Mouse (Mus musculus) CH12.LX (cell line): ENCODE data around the gene Zfp664. TPM values are rescaled to one million over a fixed set of nuclear protein-coding genes. Genes with fewer than 3 reads are reported as not detected.

Experiments used
- DNase-seq: peaks from one replicate; pipeline ENCODE4 v3.0.0-alpha.2; 2013; ENCODE audit errors: extremely low read depth
- H3K27ac ChIP-seq: 2 replicates; pipeline ENCODE4 v1.5.1; 2012; ENCODE audit warnings: low read depth, mild to moderate bottlenecking, control low read depth, moderate library complexity; ENCODE audit not compliant: insufficient read depth
- H3K27me3 ChIP-seq: replicated peaks from 2 replicates; pipeline ENCODE3; 2012; ENCODE audit warnings: inconsistent platforms
- H3K36me3 ChIP-seq, 2 experiments: replicated peaks in 1 of 2; 2 replicates each; pipeline versions ENCODE3 to v1.6.1; 2012; ENCODE audit warnings: inconsistent platforms in 1 of 2, low read length in 1 of 2, mild to moderate bottlenecking in 1 of 2, mixed read lengths in 1 of 2, moderate library complexity in 1 of 2; ENCODE audit not compliant: control insufficient read depth in 1 of 2, insufficient read depth in 1 of 2
- H3K4me1 ChIP-seq, 2 experiments: 2 replicates each; pipeline ENCODE4 v1.6.1; 2012; ENCODE audit warnings: inconsistent platforms in 1 of 2, moderate library complexity in 1 of 2; ENCODE audit not compliant: insufficient read depth in 2 of 2, control insufficient read depth in 1 of 2
- H3K4me2 ChIP-seq: 2 replicates; pipeline ENCODE4 v1.6.1; 2012; ENCODE audit warnings: low read depth, mild to moderate bottlenecking, control low read depth; ENCODE audit not compliant: poor library complexity, insufficient read depth, severe bottlenecking
- H3K4me3 ChIP-seq, 3 experiments: fragments of 150-350 bp in 1 of 3; sonication (generic) in 1 of 3; replicated peaks in 1 of 3; 2 replicates each; pipeline versions ENCODE3 to v1.5.1; 2011 to 2012; ENCODE audit warnings: low read depth in 2 of 3, low read length in 2 of 3, mild to moderate bottlenecking in 2 of 3, moderate library complexity in 2 of 3, control low read depth in 1 of 3, improper control_type of control experiment in 1 of 3, inconsistent platforms in 1 of 3, mixed read lengths in 1 of 3; ENCODE audit not compliant: poor library complexity in 1 of 3
- H3K79me2 ChIP-seq: replicated peaks from 2 replicates; pipeline ENCODE4 v1.6.1; 2012; ENCODE audit warnings: mild to moderate bottlenecking, moderate library complexity; ENCODE audit not compliant: control insufficient read depth, poor library complexity, insufficient read depth, severe bottlenecking; ENCODE audit errors: extremely low read depth
- H3K9ac ChIP-seq: 2 replicates; pipeline ENCODE4 v1.6.1; 2012; ENCODE audit warnings: low read depth, mild to moderate bottlenecking, control low read depth, moderate library complexity; ENCODE audit not compliant: insufficient read depth
- H3K9me3 ChIP-seq: replicated peaks from 2 replicates; pipeline ENCODE3; 2012; ENCODE audit warnings: low read length, inconsistent platforms, mixed read lengths
- CHD2 ChIP-seq: IDR thresholded peaks from 2 replicates; pipeline ENCODE4 v1.6.1; 2011; ENCODE audit warnings: low read length, improper control_type of control experiment
- CTCF ChIP-seq, 2 experiments: IDR thresholded peaks in 1 of 2; conservative IDR thresholded peaks in 1 of 2; 2 replicates each; pipeline ENCODE4 v1.5.1; 2011 to 2012; ENCODE audit warnings: low read depth in 2 of 2, low read length in 2 of 2, improper control_type of control experiment in 1 of 2, inconsistent platforms in 1 of 2, mild to moderate bottlenecking in 1 of 2, moderate library complexity in 1 of 2
- E2F4 ChIP-seq: IDR thresholded peaks from 2 replicates; pipeline ENCODE4 v1.6.1; 2011; ENCODE audit warnings: low read depth, low read length, improper control_type of control experiment; ENCODE audit not compliant: insufficient replicate concordance
- ELF1 ChIP-seq: IDR thresholded peaks from 2 replicates; pipeline ENCODE4 v1.6.1; 2014; ENCODE audit warnings: low read depth, mild to moderate bottlenecking, inconsistent platforms, low read length, improper control_type of control experiment
- EP300 ChIP-seq: IDR thresholded peaks from 2 replicates; pipeline ENCODE4 v1.6.1; 2011; ENCODE audit warnings: low read length, improper control_type of control experiment
- ETS1 ChIP-seq: conservative IDR thresholded peaks from 2 replicates; pipeline ENCODE4 v1.6.1; 2012; ENCODE audit warnings: low read depth, mild to moderate bottlenecking, inconsistent platforms, low read length, improper control_type of control experiment, moderate library complexity
- JUN ChIP-seq: IDR thresholded peaks from 2 replicates; pipeline ENCODE4 v1.6.1; 2011; ENCODE audit warnings: low read depth, mild to moderate bottlenecking, low read length, improper control_type of control experiment, moderate library complexity; ENCODE audit not compliant: insufficient read depth
- KAT2A ChIP-seq: IDR thresholded peaks from 2 replicates; pipeline ENCODE4 v1.6.1; 2012; ENCODE audit warnings: low read length, improper control_type of control experiment, inconsistent platforms; ENCODE audit not compliant: insufficient replicate concordance
- MAFK ChIP-seq: IDR thresholded peaks from 2 replicates; pipeline ENCODE4 v1.6.1; 2011; ENCODE audit warnings: low read length, improper control_type of control experiment; ENCODE audit not compliant: insufficient replicate concordance
- MEF2A ChIP-seq: IDR thresholded peaks from 2 replicates; pipeline ENCODE4 v1.6.1; 2014; ENCODE audit warnings: low read depth, mild to moderate bottlenecking, inconsistent platforms, low read length, improper control_type of control experiment, borderline replicate concordance
- NELFE ChIP-seq: IDR thresholded peaks from 2 replicates; pipeline ENCODE4 v1.6.1; 2011; ENCODE audit warnings: low read depth, low read length, improper control_type of control experiment
- PAX5 ChIP-seq: IDR thresholded peaks from 2 replicates; pipeline ENCODE4 v1.6.1; 2012; ENCODE audit warnings: low read length, inconsistent platforms, mixed read lengths
- POLR2A ChIP-seq: IDR thresholded peaks from 2 replicates; pipeline ENCODE4 v1.6.1; 2011; ENCODE audit warnings: low read depth, mild to moderate bottlenecking, improper control_type of control experiment, low read length
- SMC3 ChIP-seq: IDR thresholded peaks from 2 replicates; pipeline ENCODE4 v1.6.1; 2011; ENCODE audit warnings: low read depth, low read length, improper control_type of control experiment
- TBP ChIP-seq: conservative IDR thresholded peaks from 2 replicates; pipeline ENCODE4 v1.6.1; 2011; ENCODE audit warnings: low read depth, low read length, improper control_type of control experiment
- TCF12 ChIP-seq: IDR thresholded peaks from 2 replicates; pipeline ENCODE4 v1.6.1; 2014; ENCODE audit warnings: low read depth, mild to moderate bottlenecking, inconsistent platforms, low read length, improper control_type of control experiment
- USF1 ChIP-seq: IDR thresholded peaks from 2 replicates; pipeline ENCODE4 v1.6.1; 2014; ENCODE audit warnings: low read depth, mild to moderate bottlenecking, inconsistent platforms, low read length, improper control_type of control experiment
- USF2 ChIP-seq: conservative IDR thresholded peaks from 2 replicates; pipeline ENCODE4 v1.6.1; 2011; ENCODE audit warnings: low read depth, low read length, improper control_type of control experiment
- ZC3H11A ChIP-seq: IDR thresholded peaks from 2 replicates; pipeline ENCODE4 v1.6.1; 2012; ENCODE audit warnings: low read depth, mild to moderate bottlenecking, inconsistent platforms, low read length, improper control_type of control experiment
- ZKSCAN1 ChIP-seq: IDR thresholded peaks from 2 replicates; pipeline ENCODE4 v1.6.1; 2012; ENCODE audit warnings: low read depth, inconsistent platforms, low read length, improper control_type of control experiment, borderline replicate concordance
- ZMIZ1 ChIP-seq: IDR thresholded peaks from 2 replicates; pipeline ENCODE4 v1.6.1; 2012; ENCODE audit warnings: low read depth, mild to moderate bottlenecking, inconsistent platforms, low read length, improper control_type of control experiment
- dilution Hi-C: fragments of 300-500 bp; cut with MboI; formaldehyde crosslinking; loops from 2 replicates; pipeline ENCODE4 v1.14.3; 2020; ENCODE audit warnings: low sequenced_read_pairs; ENCODE audit not compliant: extremely low pct_unique_long_range_greater_than_20kb, extremely low pct_ligation_motif_present
- in situ Hi-C: fragments of 300-500 bp; cut with MboI; formaldehyde crosslinking; loops from 3 replicates; pipeline ENCODE4 v1.14.3; 2019; ENCODE audit warnings: low sequenced_read_pairs, low pct_ligation_motif_present, low pct_unique_long_range_greater_than_20kb, mixed read lengths
- polyA plus RNA-seq: library from polyadenylated mRNA; unstranded; fragments of >175 nt; gene quantifications from 2 replicates; pipeline ENCODE4 v1.2.1, GENCODE M21; 2012; ENCODE audit warnings: low read depth; ENCODE audit not compliant: insufficient read length
- total RNA-seq, 2 experiments: library from RNA; depleted of rRNA; stranded (reverse); fragments of 300-350 nt in 1 of 2; fragments of >200 nt in 1 of 2; gene quantifications; 2 replicates each; pipeline ENCODE4 v1.2.3; 2012 to 2014

Zfp664 gene
- total and polyA plus RNA-seq, 3 experiments: 7.4 to 14.3 (median 12.3) TPM

- no peak overlapping the region for H3K9ac ChIP-seq
- peaks cover 8 to 82% of the 10 kb centered on the region in 2 experiments for H3K36me3 ChIP-seq
- in situ Hi-C loops: no loop called here
Measured at GRCm38 (mm10) chr5:124879251-124879650, 16.8 kb downstream of the Zfp664 start.

GRCm38 (mm10) chr5:124879801-124880200, 17.3 kb downstream of the Zfp664 start:
- H3K9me3 ChIP-seq: no peaks in the 10 kb centered on the region

More at GRCm38 (mm10) chr5:124879251-124879650, 16.8 kb downstream of the Zfp664 start:
- dilution Hi-C loops: no loop called here
- Histone ChIP-seq H3K79me2 (no peaks in the 10 kb centered on the region), H3K4me1 (0 out of 4 replicates have a peak, but pooled peaks cover 0 to 3% of the 10 kb centered on the region in 2 experiments), H3K27me3 (no peaks in the 10 kb centered on the region), H3K4me3 (no peak overlapping the region), H3K4me2 (no peak overlapping the region), H3K27ac (no peak overlapping the region), H3K9me3 (no peaks in the 10 kb centered on the region)
- no peak for DNase-seq
- TF ChIP-seq KAT2A: no peak
- TF ChIP-seq CHD2: no peak
- no peak for TF ChIP-seq CTCF (conservative IDR thresholded peaks at IDR 0.05 in 1 of 2, IDR thresholded peaks at IDR 0.05 in 1 of 2; ENCODE audit: low read depth in 2 of 2, low read length in 2 of 2)
- no peak for TF ChIP-seq NELFE
- no peak for TF ChIP-seq TBP
- TF ChIP-seq PAX5: no peak
- no peak for TF ChIP-seq JUN
- no peak for TF ChIP-seq TCF12
- TF ChIP-seq ELF1: no peak
- no peak for TF ChIP-seq EP300
- no peak for TF ChIP-seq ZC3H11A
- TF ChIP-seq MAFK: no peak
- no peak for TF ChIP-seq USF1
- TF ChIP-seq MEF2A: no peak
- TF ChIP-seq POLR2A: no peak
- no peak for TF ChIP-seq ETS1
- no peak for TF ChIP-seq USF2
- TF ChIP-seq ZMIZ1: no peak
- no peak for TF ChIP-seq ZKSCAN1
- TF ChIP-seq SMC3: no peak

More at GRCm38 (mm10) chr5:124879801-124880200, 17.3 kb downstream of the Zfp664 start:
- in situ Hi-C loops (no loop called here), dilution Hi-C loops (no loop called here)
- no peak overlapping the region for H3K4me3 ChIP-seq
- H3K36me3 ChIP-seq: peaks cover 9 to 84% of the 10 kb centered on the region in 2 experiments
- H3K9ac ChIP-seq: no peak overlapping the region
- H3K27me3 ChIP-seq: no peaks in the 10 kb centered on the region
- TF ChIP-seq E2F4 (no peak), USF1 (no peak)
- 0 out of 4 replicates have a peak, but pooled peaks cover 0 to 3% of the 10 kb centered on the region in 2 experiments for H3K4me1 ChIP-seq
- no peak overlapping the region for H3K27ac ChIP-seq
- DNase-seq: no peak
- H3K4me2 ChIP-seq: no peak overlapping the region
- no peaks in the 10 kb centered on the region for H3K79me2 ChIP-seq
